Mouse (Mus musculus): ENCODE measurements at regions not wholly inside any gene's neighbourhood (a gene's known extent, or its start where the extent isn't known, plus 50 kb on each side); places are given as distances from the start of the nearest gene placed in this dataset.

GRCm38 (mm10) chr9:53045788-53046187 lies 202.1 kb downstream of the Ddx10 start:
- DNase-seq (ENCODE audit: low spot score), result no peak
- H3K9me3 ChIP-seq (replicated peaks), result no peaks in the 10 kb centered on the region
- no peaks in the 10 kb centered on the region for H3K27me3 ChIP-seq (ENCODE audit: low read depth, poor library complexity, severe bottlenecking)
- no peak overlapping the region for H3K4me3 ChIP-seq
- H3K27ac ChIP-seq, result no peak overlapping the region
- H3K36me3 ChIP-seq, result no peaks in the 10 kb centered on the region
- H3K4me1 ChIP-seq, result no peaks in the 10 kb centered on the region
- 87% methylated on average over 6 of the region's 6 CpGs for WGBS

DNA sequence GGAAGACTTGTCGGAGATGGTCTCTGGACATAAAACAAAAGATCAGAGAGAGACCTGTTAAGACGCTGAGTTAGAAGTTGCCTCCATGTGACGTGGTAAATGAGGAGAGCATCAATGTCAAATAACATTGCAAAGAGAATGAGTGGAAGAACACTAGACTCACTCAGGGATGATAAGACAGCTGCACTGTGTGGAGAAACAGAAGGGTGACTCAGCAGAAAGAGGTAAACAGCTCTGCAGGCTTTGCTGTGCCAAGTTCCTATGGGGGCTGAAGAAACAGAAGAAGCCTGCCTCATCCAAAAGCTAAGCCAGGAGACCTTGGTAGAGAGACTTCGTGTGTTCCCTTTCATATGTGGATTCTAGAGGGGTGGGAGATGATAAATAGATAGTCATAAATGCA lies 214.1 kb downstream of the Ddx10 start:
- Histone ChIP-seq H3K4me1 (no peaks in the 10 kb centered on the region), H3K4me3 (no peak overlapping the region), H3K27me3 (ENCODE audit: low read depth, poor library complexity, severe bottlenecking) (no peaks in the 10 kb centered on the region), H3K36me3 (no peaks in the 10 kb centered on the region), H3K27ac (no peak overlapping the region), H3K9me3 (replicated peaks) (no peaks in the 10 kb centered on the region)
- DNase-seq (ENCODE audit: low spot score), result no peak
- WGBS, result 86% methylated on average over 4 of the region's 4 CpGs

- DNase-seq (ENCODE audit: low spot score), result no peak
- no peak overlapping the region for H3K4me3 ChIP-seq
- no peaks in the 10 kb centered on the region for H3K36me3 ChIP-seq
- H3K9me3 ChIP-seq (replicated peaks), result no peaks in the 10 kb centered on the region
- H3K4me1 ChIP-seq, result no peaks in the 10 kb centered on the region
- H3K27me3 ChIP-seq (ENCODE audit: low read depth, poor library complexity, severe bottlenecking), result no peaks in the 10 kb centered on the region
- WGBS, result 88% methylated on average over 4 of the region's 4 CpGs
- no peak overlapping the region for H3K27ac ChIP-seq
Measured at GRCm38 (mm10) chr9:53022096-53022495, 225.8 kb downstream of the Ddx10 start.

- WGBS, result 93% methylated on average over 9 of the region's 9 CpGs
- H3K36me3 ChIP-seq, result no peaks in the 10 kb centered on the region
- DNase-seq (ENCODE audit: low spot score), result no peak
- H3K9me3 ChIP-seq (replicated peaks), result no peaks in the 10 kb centered on the region
- H3K27ac ChIP-seq, result no peak overlapping the region
- H3K4me3 ChIP-seq, result no peak overlapping the region
- H3K27me3 ChIP-seq (ENCODE audit: low read depth, poor library complexity, severe bottlenecking), result no peaks in the 10 kb centered on the region
- H3K4me1 ChIP-seq, result no peaks in the 10 kb centered on the region
Measured at GRCm38 (mm10) chr9:53010741-53011140, 237.1 kb downstream of the Ddx10 start.

- no peaks in the 10 kb centered on the region for H3K27me3 ChIP-seq (ENCODE audit: low read depth, poor library complexity, severe bottlenecking)
- no peaks in the 10 kb centered on the region for H3K4me1 ChIP-seq
- no peaks in the 10 kb centered on the region for H3K36me3 ChIP-seq
- DNase-seq (ENCODE audit: low spot score), result no peak
- H3K9me3 ChIP-seq (replicated peaks), result no peaks in the 10 kb centered on the region
- no peak overlapping the region for H3K4me3 ChIP-seq
- 93% methylated on average over 10 of the region's 10 CpGs for WGBS
- H3K27ac ChIP-seq, result no peak overlapping the region
Measured at GRCm38 (mm10) chr9:53007395-53007794, 240.5 kb downstream of the Ddx10 start.

DNA sequence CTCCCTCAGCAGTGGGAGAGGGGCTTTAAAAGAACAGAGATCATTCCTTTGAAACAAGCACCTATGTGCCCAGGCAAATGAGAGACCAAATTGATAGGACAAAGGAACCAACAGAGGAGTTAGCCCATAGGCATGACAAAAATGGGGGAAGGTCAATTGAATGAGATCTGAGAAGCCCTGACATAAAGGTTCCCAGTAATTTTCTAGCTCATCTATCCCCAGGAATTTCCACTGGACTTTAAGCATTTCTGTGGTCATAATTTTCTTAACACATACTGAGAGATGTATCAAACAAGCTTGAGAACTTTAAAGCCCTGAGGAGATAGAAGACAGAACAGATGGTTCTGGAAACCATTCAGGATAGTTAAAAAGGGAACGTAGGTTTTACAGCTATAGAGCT lies 241.8 kb downstream of the Ddx10 start:
- DNase-seq (ENCODE audit: low spot score), result no peak
- H3K27ac ChIP-seq, result no peak overlapping the region
- no peaks in the 10 kb centered on the region for H3K9me3 ChIP-seq (replicated peaks)
- H3K4me1 ChIP-seq, result no peaks in the 10 kb centered on the region
- 74% methylated on average over 1 of the region's 1 CpGs for WGBS
- H3K36me3 ChIP-seq, result no peaks in the 10 kb centered on the region
- H3K27me3 ChIP-seq (ENCODE audit: low read depth, poor library complexity, severe bottlenecking), result no peaks in the 10 kb centered on the region
- no peak overlapping the region for H3K4me3 ChIP-seq

- H3K27ac ChIP-seq, result no peak overlapping the region
- no peaks in the 10 kb centered on the region for H3K36me3 ChIP-seq
- H3K9me3 ChIP-seq (replicated peaks), result no peaks in the 10 kb centered on the region
- H3K4me3 ChIP-seq, result no peak overlapping the region
- DNase-seq (ENCODE audit: low spot score), result no peak
- H3K27me3 ChIP-seq (ENCODE audit: low read depth, poor library complexity, severe bottlenecking), result no peaks in the 10 kb centered on the region
- WGBS, result 84% methylated on average over 3 of the region's 3 CpGs
- no peaks in the 10 kb centered on the region for H3K4me1 ChIP-seq
Measured at GRCm38 (mm10) chr9:53004253-53004978, 243.4 kb downstream of the Ddx10 start.

DNA sequence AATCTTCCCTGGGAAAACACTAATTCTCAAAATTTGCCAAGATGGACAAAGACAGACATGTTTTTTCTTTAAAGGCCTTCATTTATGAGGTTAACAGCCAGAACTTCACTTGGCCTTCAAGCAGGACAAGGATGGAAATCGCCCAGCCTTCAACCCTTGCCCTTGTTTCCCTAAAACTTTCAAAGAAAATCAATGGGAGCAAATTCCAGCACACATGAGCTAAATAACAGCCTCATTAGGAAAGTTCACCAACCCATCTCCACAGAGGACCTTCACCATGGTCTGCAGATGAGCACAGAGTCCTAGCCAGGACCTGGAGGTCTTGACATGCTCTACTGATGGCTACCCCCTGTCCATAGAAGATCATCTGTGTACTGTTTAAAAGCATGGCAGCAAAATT lies 271.8 kb downstream of the Ddx10 start:
- WGBS, result 96% methylated on average over 1 of the region's 1 CpGs
- no peaks in the 10 kb centered on the region for H3K9me3 ChIP-seq (replicated peaks)
- no peak for DNase-seq (ENCODE audit: low spot score)
- no peaks in the 10 kb centered on the region for H3K27me3 ChIP-seq (ENCODE audit: low read depth, poor library complexity, severe bottlenecking)
- H3K36me3 ChIP-seq, result no peaks in the 10 kb centered on the region
- no peak overlapping the region for H3K27ac ChIP-seq
- no peaks in the 10 kb centered on the region for H3K4me1 ChIP-seq
- H3K4me3 ChIP-seq, result no peak overlapping the region

DNA sequence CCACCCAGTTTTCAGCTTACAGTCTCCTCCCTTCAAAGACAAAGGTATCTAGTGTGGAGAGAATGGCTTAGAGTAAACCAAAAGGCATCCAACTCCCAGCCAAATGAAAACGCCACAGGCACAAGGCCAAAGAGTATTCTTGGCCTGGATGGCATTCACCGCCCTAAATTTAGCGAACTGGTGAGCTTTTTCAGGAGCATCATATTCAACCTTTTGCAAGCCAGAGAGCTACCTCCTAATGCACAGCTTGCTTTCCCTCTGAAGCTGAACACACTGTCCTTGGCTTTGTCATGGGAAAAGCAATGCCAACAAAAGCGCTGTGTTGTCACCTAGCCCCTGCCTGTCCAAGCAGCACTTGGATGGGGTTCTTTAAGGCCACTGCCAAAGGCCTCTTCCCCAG lies 282.2 kb downstream of the Ddx10 start:
- H3K4me3 ChIP-seq, result no peak overlapping the region
- H3K27me3 ChIP-seq (ENCODE audit: low read depth, poor library complexity, severe bottlenecking), result no peaks in the 10 kb centered on the region
- H3K4me1 ChIP-seq, result no peaks in the 10 kb centered on the region
- no peaks in the 10 kb centered on the region for H3K9me3 ChIP-seq (replicated peaks)
- WGBS, result 91% methylated on average over 4 of the region's 4 CpGs
- DNase-seq (ENCODE audit: low spot score), result no peak
- H3K36me3 ChIP-seq, result no peaks in the 10 kb centered on the region
- H3K27ac ChIP-seq, result no peak overlapping the region

DNA sequence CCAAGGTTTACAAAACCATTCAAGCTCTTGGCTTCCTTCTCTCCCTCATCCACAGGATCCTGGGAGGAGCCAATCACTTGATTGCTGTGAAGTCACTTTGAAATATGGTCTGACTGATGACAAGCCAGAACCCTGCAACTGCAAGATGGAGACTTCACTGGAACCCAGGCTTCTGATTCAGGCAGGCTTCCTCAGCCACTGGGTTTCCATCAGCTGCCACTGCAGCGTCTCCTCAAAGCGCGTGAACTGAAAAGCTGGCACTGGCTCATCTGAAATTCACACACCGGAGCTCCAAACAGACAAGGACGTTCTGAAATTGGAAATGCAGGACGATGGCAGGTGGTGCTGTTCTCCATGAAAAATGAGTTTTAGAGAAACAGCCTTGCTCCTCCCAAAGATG lies 280.1 kb upstream of the AI593442 start:
- Histone ChIP-seq H3K36me3 (no peaks in the 10 kb centered on the region), H3K27ac (no peak overlapping the region), H3K9me3 (replicated peaks) (no peaks in the 10 kb centered on the region), H3K27me3 (ENCODE audit: low read depth, poor library complexity, severe bottlenecking) (no peaks in the 10 kb centered on the region), H3K4me1 (no peaks in the 10 kb centered on the region), H3K4me3 (no peak overlapping the region)
- no peak for DNase-seq (ENCODE audit: low spot score)
- 89% methylated on average over 6 of the region's 6 CpGs for WGBS

DNA sequence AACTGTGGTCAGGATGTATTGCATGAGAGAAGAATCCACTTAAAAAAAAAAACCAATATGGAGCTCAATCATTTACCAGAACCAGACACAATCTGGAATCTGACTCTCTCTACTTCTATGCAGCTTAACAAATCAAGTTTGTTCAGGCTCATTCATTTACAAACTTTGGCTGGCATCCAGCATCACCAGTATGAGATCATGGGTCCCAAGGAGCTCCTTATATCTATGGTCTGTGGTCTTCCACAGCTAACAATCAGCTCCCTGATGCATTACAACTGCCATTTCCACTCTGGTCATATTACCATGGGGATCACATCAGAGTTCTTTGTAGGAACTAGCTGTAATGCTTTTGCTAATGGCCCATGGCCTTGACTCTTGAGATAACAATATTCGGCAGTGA lies 277.7 kb upstream of the AI593442 start:
- no peak for DNase-seq (ENCODE audit: low spot score)
- Histone ChIP-seq H3K36me3 (no peaks in the 10 kb centered on the region), H3K27me3 (ENCODE audit: low read depth, poor library complexity, severe bottlenecking) (no peaks in the 10 kb centered on the region), H3K9me3 (replicated peaks) (no peaks in the 10 kb centered on the region), H3K4me1 (no peaks in the 10 kb centered on the region), H3K27ac (no peak overlapping the region), H3K4me3 (no peak overlapping the region)
- WGBS, result 91% methylated on average over 1 of the region's 1 CpGs

DNA sequence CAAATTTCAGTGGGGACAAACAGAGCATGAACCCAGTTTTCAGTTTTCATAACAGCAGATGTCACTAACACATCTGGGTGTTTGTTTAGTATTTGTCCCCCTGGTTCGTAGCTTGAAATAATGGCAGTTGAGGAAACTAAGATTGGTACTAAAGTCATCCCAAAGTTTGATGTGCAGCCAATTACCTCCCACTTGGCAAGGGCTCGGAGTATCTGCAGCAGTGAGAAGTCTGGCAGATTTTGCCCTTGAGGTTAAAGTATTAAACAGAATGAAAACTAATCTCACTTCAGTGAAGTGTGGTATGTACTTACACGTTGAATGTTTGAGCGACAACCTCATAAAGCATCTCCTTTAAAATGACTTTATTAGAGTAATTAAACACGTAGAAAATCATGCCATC lies 264.5 kb upstream of the AI593442 start:
- Histone ChIP-seq H3K9me3 (replicated peaks) (no peaks in the 10 kb centered on the region), H3K4me3 (no peak overlapping the region), H3K27me3 (ENCODE audit: low read depth, poor library complexity, severe bottlenecking) (no peaks in the 10 kb centered on the region), H3K27ac (no peak overlapping the region), H3K36me3 (no peaks in the 10 kb centered on the region), H3K4me1 (peaks cover 11% of the 10 kb centered on the region)
- WGBS, result 76% methylated on average over 5 of the region's 5 CpGs
- DNase-seq (ENCODE audit: low spot score), result no peak

DNA sequence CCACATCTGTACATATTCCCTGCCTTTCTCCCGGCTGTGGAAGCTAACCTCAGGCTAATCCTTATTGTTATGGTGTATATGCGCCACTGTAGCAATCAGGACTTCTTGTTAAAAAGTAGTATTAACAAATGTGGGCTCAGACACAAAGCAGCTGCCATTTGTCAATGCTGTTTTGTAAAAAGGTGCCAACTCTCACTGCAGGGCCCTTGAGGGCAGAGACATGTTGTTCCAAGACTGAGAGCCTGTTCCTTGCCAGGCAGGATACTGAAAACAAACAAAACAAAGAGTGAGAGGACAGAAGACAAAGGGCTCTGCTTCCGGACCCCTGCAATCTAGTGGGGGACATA lies 262.0 kb upstream of the AI593442 start:
- Histone ChIP-seq H3K27me3 (ENCODE audit: low read depth, poor library complexity, severe bottlenecking) (no peaks in the 10 kb centered on the region), H3K36me3 (no peaks in the 10 kb centered on the region), H3K27ac (no peak overlapping the region), H3K9me3 (replicated peaks) (no peaks in the 10 kb centered on the region), H3K4me3 (no peak overlapping the region), H3K4me1 (peaks cover 11% of the 10 kb centered on the region)
- WGBS, result 63% methylated on average over 3 of the region's 3 CpGs
- no peak for DNase-seq (ENCODE audit: low spot score)

DNA sequence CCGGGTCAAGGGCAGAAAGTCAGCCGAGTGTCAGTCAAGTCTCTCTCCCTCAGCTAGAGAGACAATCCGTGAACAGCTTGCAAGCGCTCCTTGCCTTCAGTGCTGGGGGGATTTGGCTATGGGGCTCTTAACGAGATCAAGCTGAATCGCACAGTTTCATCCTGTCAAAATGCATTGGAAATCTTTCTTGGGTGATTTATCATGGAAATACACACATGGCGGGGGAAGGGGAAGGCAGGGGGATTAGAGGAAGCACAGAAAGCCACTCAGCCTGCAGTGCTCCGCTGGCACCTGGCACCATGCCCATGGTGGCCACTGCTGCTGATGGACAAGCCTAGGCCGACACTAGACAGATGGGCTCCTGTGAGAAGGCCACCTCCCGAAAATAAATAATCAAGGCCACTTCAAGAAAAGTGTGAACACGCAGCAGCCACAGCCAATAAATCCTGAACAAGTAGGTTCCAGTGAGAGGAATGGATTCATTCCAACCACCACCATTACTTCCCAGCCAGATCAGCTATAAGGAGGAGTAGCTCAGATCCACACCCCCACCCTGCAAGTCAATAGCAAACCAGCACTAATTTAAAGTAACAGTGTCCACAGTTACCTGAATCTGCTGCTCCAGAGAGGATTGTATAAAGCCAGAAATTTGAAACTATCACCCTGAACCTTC lies 261.5 kb upstream of the AI593442 start:
- no peaks in the 10 kb centered on the region for H3K9me3 ChIP-seq (replicated peaks)
- H3K4me1 ChIP-seq, result peaks cover 11% of the 10 kb centered on the region
- H3K27ac ChIP-seq, result no peak overlapping the region
- no peak for DNase-seq (ENCODE audit: low spot score)
- H3K4me3 ChIP-seq, result no peak overlapping the region
- H3K27me3 ChIP-seq (ENCODE audit: low read depth, poor library complexity, severe bottlenecking), result no peaks in the 10 kb centered on the region
- no peaks in the 10 kb centered on the region for H3K36me3 ChIP-seq
- WGBS, result 54% methylated on average over 11 of the region's 11 CpGs

All from limb, embryonic 10.5 days (tissue).